Mouse (Mus musculus) forelimb bud, embryonic 11.5 days (tissue): ENCODE data around the gene Gart.
A peak's percentile ranks its signal among the peaks of the same experiment; 100 is the strongest.
"Not testable (repeated sequence)": the region's sequence is repeated elsewhere in the genome, so short reads cannot be mapped to it uniquely, and the experiment has no call there.

Source experiments
- DNase-seq: peaks from one replicate; pipeline ENCODE4 v3.0.0-alpha.2; 2012; ENCODE audit warnings: low read depth, low spot score

The Gart gene

GRCm38 (mm10) chr16:91648220-91648550 lies 1.4 kb upstream of the Gart start:
- peak; percentile 59 for DNase-seq

GRCm38 (mm10) chr16:91647461-91648219 lies 888 bp upstream of the Gart start, which contains the start of gene Son:
Gene Son (plus strand): TSS chr16:91647506.
- DNase-seq, result peak; percentile 97

DNA sequence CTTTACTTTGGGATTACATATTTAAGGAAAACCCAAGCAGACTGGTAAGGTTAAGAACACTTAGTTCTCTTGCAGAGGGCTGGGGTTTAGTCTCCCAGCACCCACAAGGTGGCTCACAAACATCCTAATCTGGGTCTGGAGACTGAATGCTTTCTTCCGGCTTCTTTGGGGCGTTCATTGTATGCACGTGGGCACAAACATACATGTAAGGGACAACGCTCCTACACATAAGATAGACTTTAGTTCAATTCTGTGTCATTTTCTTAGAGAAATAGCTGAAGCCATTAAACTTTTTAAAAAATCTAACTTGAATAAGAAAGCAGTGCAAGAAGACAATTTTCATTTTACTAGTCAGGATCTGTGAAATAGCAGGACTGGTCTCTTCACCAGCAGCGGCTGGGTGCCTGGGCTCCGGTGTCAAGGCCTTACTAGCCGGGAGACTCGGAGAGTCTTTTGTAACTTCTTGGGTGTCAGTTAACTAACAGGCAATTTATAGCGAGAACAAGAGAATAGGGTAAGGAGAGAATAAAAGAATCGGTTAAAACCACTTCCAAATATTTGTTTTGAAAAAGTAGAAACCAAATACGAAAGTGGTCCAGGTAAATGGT lies 653 bp downstream of the Gart start:
- peak; percentile 19 for DNase-seq

DNA sequence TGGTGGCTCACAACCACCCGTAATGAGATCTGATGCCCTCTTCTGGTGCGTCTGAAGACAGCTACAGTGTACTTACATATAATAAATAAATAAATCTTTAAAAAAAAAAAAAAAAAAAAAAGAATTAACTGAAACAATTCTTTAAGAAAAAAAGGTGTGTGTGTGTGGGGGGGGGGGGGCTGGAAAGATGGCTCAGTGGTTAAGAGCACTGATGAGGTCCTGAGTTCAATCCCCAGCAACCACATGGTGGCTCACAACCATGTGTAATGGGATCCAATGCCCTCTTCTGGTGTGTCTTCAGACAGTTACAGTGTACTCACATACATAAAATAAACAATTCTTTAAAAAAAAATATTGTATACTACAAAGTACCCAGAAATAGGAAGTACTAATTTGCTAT lies 1.3 kb downstream of the Gart start:
- not testable (repeated sequence) for DNase-seq

DNA sequence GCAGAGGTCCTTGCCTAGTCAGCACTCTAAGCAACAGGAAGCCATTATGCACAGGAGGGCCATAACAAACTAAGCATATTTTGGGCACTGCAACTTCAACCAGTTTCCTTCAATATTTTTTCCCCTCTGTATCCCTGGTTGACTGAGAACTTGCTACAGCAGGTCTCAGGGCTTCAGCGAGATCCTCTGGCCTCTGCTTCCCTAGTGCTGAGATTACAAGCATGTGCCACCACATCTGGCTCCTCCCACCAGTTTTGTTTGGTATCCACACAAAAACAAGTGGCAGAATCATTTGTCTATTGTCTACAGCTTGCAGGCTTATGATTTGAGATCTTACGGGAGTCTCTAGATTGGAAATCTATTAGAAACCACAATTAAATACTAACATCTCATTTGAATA lies 1.9 kb downstream of the Gart start:
- DNase-seq, result no peak

GRCm38 (mm10) chr16:91640171-91640570 lies 6.6 kb downstream of the Gart start:
- no peak for DNase-seq

DNA sequence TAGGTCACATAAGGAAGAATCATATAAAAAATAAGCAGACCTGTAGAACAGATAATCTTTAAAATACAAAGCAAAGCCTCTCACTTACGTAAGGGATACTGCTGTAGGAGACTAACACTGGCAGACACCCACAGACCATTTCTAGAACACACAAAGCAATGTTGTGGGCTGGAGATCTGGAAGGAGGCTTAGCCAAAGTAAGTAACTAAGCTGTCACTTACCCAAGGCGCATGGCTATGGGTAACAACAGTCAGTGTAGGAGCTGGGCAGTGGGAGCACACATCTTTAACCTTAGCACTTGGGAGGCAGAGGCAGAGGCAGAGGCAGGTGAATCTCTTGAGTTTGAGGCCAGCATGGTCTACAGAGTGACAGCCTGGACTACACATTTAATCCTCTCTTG lies 7.1 kb downstream of the Gart start:
- DNase-seq, result no peak

DNA sequence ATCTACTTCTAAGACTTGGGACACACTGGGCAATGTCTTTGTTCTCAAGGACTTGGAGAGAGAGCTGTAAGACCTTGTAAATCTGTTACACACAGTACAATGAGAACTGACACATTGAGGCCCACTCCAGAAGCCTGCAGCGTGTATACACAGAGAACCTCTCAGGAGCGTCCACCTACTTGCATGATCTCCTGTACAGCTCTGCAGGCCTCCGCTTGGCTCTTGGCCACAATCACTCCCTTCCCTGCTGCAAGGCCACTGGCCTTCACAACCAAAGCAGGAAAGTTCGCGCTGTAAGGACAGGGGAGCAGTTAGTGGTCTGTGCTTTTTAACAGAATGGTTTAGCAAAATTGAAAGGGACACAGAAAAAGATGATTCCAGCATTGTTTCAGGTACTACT lies 7.6 kb downstream of the Gart start:
- DNase-seq, result no peak

GRCm38 (mm10) chr16:91633641-91634040 lies 13.1 kb downstream of the Gart start:
- no peak for DNase-seq

DNA sequence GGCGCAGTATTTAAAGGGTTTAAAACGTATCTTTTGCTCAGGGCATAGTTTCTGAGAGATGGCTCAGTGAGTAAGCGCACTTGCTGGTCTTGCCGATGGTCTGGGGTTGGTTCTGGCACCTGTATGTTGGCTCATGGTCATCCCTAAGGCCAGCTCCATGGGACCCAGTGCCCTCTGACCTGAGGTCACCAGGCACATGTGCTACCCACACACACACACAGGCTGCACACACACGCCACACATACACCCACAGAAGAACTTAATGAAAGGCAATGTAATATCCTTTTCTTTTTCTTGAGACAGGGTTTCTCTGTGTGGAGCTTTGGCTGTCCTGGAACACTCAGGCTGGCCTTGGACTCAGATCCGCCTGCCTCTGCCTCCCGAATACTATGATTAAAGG lies 13.8 kb downstream of the Gart start:
- DNase-seq, result no peak

DNA sequence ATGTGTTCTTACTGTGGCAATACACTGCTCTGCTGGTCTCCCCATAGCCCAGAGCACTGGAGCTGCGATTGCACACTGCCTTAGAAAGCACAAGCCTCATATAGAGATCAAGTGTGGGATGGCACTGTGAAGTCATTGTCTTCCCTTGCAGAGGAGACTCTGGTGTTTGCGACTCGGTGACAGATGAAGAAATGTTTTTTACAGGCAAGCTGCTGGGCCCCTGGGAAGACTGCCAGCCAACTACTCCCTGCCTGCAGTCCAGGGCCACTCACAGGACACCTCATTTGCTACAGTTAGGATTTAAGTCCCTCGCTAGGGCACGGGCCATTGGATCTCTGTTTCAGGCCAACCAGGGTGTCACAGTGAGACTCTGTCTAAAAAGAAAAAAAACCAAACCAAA lies 14.3 kb downstream of the Gart start:
- no peak for DNase-seq

DNA sequence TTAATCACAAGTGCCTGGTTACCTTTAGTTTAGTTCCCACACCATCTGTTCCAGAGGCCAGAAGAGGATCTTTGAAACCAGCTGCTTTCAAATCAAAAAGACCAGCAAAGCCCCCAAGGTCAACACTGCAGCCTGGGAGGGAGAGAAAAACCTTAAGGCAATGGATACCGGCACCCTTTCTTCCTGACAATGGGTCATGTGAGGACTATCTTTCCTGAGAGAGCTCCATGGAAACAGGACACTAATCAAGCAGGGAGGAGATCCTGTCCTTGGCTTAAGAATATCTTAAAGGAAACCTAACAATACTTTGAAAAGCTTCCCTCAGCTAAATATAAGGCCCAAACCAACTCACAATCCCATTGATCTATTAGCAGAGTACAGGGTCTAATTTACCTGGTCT lies 16.2 kb downstream of the Gart start:
- no peak for DNase-seq

DNA sequence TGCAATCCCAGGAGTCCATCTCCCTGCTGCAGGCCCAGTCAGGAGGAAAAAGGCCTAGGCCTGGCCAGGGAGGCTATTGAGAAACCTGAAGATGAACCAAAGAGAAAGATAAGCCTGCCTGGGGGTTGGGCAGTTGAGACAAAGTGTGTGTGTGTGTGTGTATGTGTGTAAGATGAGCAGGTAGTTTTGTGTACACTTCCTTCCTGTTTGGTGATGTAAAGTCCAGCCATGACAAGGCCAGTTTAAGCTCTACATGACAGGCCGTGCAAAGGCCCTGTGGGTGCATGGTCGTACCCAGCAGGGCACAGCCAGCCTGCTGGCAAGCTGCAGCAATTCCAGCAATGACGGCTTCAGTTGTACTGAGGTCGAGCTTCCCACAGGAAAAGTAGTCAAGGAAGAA lies 17.0 kb downstream of the Gart start:
- DNase-seq, result no peak

DNA sequence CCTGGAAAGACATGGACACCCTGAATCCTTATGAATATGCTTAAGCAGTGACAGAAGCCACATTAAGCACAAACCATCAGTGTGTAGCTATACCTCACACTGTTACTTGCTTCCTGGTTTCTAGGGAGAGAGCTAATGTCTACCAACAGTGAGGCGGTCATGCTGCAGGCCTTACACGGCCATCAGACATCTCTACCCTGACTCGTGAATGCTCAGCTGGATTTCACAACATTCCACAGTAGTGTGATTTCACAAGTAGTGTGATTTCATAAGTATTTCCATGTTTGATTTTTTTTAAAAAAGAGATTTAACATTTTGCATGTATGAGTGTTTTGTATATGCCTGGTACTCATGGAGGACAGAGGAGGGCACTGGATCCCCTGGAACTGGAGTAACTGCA lies 18.1 kb downstream of the Gart start:
- DNase-seq, result no peak

- DNase-seq, result no peak
Measured at GRCm38 (mm10) chr16:91627831-91628230, 18.9 kb downstream of the Gart start.

- DNase-seq, result no peak
Measured at GRCm38 (mm10) chr16:91623074-91623473, 23.7 kb downstream of the Gart start.

- DNase-seq, result no peak
Measured at GRCm38 (mm10) chr16:91620991-91621390, 25.8 kb downstream of the Gart start.

DNA sequence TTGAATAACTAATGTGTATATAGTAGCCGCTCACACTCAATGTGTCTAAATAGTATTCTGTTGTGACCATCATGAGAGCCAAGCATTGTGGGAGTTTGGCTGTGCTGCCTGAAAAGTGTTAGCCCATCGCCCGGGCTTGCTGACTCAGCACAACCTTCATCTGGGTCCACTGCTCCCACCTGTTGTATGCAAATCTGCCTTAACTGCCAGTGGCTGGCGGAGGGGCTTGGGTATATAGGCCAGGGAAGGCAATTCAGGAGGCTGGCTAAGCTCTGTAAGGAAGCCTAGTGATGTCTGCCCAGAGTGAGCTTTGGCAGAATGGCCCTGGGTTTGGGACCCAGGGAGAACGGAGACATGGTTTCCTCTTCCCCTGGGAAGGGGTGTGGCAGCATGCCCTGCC lies 26.6 kb downstream of the Gart start:
- DNase-seq, result no peak

DNA sequence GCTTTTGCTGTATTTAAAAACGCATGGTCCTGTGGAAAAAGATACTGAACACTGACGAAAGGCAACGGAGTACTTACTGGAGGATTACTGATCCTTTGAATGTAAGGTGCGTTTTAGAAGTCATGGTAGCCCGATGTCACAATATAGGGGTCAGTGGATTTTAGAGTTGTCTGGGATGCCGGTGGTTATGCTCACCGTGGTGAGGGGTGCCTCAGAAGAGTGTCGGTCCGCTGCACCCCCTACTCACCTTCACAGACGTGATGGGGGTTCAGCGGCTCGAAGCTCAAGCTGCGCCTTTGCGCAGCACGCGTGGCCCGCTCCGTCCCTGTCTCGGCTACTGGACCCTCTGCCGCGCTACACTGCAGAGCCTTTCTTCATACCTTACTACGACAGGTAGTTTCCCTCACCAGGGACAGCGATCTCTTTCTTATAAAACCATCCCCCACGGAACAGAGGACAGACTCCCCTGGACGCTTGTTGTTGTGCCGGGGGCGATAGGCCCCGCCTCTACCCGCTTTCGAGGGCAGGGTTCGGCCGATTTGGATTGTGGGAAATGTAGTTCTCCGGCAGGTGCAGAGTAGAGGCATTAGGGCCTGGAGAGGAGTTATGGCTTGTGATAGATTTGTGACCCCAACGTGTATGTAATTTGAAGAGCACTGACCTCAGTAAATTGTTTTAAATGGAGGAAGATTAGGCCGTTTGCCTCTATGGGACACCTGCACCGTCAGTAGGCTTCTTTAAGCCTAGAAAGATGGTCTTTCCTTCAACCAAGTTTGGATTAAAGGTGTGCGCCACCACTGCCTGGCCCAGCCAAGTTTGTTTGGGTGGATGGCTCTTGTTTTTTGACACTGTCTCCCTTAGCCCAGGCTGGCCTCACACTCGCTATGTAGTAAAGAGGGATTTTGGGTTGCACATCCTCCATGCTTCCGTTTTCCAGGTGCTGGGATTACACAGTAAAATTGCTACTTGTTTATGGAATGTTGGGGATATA lies 27.9 kb downstream of the Gart start, which contains the start of gene Dnajc28:
TSS of gene Dnajc28 (minus strand) at position 516 of the 991 bp plus-strand sequence.
- peak; percentile 67 for DNase-seq

DNA sequence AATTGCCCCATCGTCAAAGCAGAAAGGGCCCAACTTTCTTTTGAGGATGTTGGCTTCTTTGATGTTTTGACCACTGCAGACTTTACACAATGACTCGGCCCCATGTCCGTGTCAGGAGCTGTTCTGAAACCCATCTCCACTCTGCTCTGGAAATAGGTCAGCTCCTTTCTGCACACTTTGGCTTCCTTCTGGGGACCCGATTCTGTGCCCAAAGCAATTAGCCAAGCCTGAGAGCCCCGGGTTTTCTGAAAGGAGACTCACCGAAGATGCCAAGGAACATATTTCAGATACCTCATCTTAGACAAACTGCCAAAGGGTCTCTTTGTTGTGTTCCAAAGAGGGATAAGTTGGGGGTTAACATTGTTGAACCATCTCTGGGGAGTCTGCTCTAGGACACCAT lies 32.2 kb downstream of the Gart start:
- no peak for DNase-seq

DNA sequence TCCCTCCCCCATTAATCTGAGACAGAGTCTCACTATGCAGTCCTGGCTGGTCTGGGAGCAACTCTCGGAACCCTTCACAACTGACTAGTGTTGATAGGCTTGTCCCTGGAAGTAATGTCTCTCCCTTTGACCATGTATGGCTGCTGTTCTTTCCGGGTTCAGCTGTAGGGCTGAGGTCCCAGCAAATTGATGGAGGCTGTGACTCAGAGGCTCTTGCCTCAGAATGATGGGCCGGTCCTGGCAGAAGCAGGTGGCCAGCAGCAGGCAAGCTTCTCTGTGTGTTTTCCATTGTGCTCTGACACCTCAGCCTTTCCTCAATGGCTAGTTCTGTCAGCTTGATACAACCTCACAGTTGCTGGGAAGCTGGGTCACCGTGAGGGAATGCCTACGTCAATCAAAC lies 34.2 kb downstream of the Gart start:
- no peak for DNase-seq

DNA sequence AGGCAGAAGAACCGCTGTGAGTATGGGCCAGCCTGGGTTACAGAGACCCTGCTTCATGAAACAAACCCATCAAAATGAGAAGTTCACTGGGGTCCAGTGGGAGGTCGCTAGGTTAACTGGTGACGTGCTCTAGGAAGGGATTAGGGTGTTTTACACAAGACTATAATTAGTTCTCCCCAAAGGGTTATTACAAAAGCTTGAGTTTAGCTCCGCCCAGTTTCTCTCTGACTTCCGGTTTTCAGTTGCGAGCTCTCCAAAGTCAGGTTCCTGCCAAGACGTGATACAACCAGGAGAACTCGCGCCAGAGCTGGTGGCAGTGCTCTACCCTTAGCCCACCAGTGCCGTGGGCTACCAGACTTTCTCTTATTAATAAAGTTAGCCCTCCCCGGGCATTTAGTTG lies 35.5 kb downstream of the Gart start:
- DNase-seq, result no peak
